Mouse (Mus musculus): Measurements from ENCODE around the gene Nat8l.

DNA sequence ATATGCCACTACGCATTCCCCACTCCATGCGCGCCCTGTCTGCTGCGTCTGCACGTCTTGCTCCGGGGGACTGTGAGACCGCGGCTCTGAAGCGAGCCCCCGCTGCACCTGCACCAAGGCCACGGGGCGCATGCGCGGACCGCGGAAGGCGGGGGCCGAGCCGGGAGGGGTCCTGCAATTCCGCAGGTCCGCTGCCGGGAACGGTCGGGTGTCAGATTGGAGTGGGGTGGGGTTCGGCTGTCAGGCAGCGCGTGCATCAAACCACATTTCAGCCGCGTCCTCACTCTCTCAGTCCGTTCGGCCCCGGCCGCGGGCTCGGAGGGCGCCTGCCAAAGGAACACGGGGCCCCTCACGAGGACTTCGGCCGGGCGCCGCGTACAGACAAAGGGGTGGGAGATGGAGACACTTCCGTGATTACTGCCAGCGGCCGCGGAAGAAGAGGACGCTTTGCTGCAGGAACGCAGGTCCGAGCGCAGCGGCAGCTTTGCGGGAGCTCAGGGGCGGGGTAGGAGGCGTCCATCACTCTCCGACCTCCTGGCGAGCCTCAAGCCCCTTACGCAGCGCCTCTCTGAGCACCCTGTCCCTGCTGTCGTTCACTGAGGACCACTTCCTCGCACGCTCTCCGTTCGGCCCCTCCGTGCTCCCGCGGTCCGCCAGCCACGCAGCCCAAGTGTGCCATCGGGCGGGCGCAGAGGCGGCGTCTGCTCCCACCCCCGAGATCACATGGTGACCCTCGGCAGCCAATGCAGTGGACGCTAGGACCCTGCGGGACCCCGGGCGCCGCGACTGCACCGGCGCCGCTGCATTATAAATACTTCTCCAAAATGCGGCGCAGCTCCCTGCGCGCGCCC is at the start of gene Nat8l:
- TF ChIP-seq POLR2A (IDR thresholded peaks at IDR 0.05; ENCODE audit: borderline replicate concordance, control insufficient read depth, low read depth, low read length) (no peak; the same call in 1 of the 2 replicates), CTCF (IDR thresholded peaks at IDR 0.05; ENCODE audit: control insufficient read depth, insufficient read depth, low read length) (no peak)
